Mouse (Mus musculus) ES-Bruce4 (cell line): ENCODE measurements around the gene Umps. TPM values are rescaled to one million over a fixed set of nuclear protein-coding genes. Genes with fewer than 3 reads are reported as not detected.

Experiments
- H3K27ac ChIP-seq: 2 replicates; pipeline ENCODE4 v1.5.1; 2012; ENCODE audit warnings: low read length, inconsistent platforms; ENCODE audit not compliant: insufficient read depth
- H3K27me3 ChIP-seq: 2 replicates; pipeline ENCODE4 v1.6.1; 2012; ENCODE audit warnings: mild to moderate bottlenecking, low read length, inconsistent platforms; ENCODE audit not compliant: control insufficient read depth, poor library complexity, insufficient read depth, severe bottlenecking
- H3K36me3 ChIP-seq: 2 replicates; pipeline ENCODE4 v1.6.1; 2012; ENCODE audit warnings: inconsistent platforms, mild to moderate bottlenecking, low read length, moderate library complexity; ENCODE audit not compliant: control insufficient read depth, poor library complexity, insufficient read depth, severe bottlenecking
- H3K4me1 ChIP-seq: one replicate; pipeline ENCODE4 v1.8.1; 2011; ENCODE audit warnings: low read length; ENCODE audit not compliant: control insufficient read depth, insufficient read depth
- H3K4me3 ChIP-seq: 2 replicates; pipeline ENCODE4 v1.5.1; 2011; ENCODE audit warnings: low read depth, mild to moderate bottlenecking, low read length
- H3K9ac ChIP-seq: 2 replicates; pipeline ENCODE4 v1.6.1; 2012; ENCODE audit warnings: low read depth, mild to moderate bottlenecking, inconsistent platforms; ENCODE audit not compliant: poor library complexity, severe bottlenecking
- H3K9me3 ChIP-seq: replicated peaks from 2 replicates; pipeline ENCODE4 v1.6.1; 2012; ENCODE audit warnings: mild to moderate bottlenecking, low read length, inconsistent platforms; ENCODE audit not compliant: control insufficient read depth, poor library complexity, insufficient read depth, severe bottlenecking
- CTCF ChIP-seq: IDR thresholded peaks from one replicate; pipeline ENCODE4 v1.8.1; 2011; ENCODE audit warnings: low read depth, low read length
- EP300 ChIP-seq: IDR thresholded peaks from 2 replicates; pipeline ENCODE4 v1.6.1; 2011; ENCODE audit warnings: low read depth, low read length; ENCODE audit not compliant: insufficient read depth
- POLR2A ChIP-seq: IDR thresholded peaks from one replicate; pipeline ENCODE4 v1.8.1; 2011; ENCODE audit warnings: low read length; ENCODE audit not compliant: insufficient read depth
- polyA plus RNA-seq: library from polyadenylated mRNA; stranded (reverse); fragments of >200 nt; gene quantifications from 2 replicates; pipeline ENCODE4 v1.2.4, GENCODE M21; 2011; ENCODE audit warnings: low read depth; ENCODE audit not compliant: missing spikeins, insufficient read depth, insufficient read length

The Umps gene
- polyA plus RNA-seq, 1 experiment = 51.6 TPM

DNA sequence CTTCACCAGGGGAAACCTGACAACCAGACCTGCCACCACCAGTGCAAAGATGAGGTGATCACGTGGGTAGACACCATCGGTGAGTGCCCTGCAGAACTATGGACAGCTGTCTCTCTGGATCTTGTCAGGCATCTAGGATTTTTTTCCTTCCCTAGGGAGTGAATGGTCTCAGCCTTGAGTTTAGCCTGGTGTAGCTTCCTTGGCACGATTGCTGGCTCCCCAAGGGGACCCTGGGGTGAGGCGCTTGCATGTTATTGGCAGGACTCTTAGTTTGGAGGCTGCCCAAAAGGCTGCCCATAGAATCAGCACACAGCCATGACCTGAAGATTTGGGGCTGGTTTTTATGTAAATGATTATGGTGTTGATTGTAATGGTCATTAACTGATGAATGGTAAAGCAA, 22.7 kb downstream of the Umps start:
- TF ChIP-seq EP300 (no peak), POLR2A (no peak), CTCF (no peak)
- Histone ChIP-seq H3K9me3 (no peaks in the 10 kb centered on the region), H3K36me3 (no peaks in the 10 kb centered on the region), H3K9ac (no peak overlapping the region), H3K27me3 (no peaks in the 10 kb centered on the region), H3K4me1 (no peaks in the 10 kb centered on the region), H3K4me3 (no peak overlapping the region), H3K27ac (no peak overlapping the region)

DNA sequence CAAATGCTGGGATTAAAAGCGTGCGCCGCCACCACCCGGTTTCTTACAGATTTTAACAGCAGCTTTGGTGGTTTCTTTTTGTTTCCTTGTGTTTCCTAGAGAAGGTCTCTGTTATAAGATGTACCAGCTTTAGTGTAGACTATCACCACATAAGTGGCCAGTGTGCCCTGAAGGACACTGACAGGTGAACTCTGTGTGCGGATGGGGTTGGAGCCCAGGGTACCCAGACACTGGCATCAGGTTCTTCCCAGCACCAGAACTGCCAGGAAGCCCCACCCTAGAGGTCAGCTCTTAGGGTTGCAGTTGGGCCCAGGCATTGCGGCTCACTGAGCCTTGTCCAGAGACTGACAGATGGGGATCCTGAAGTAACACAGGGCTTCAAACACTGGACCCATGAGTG, 23.4 kb downstream of the Umps start:
- TF ChIP-seq POLR2A (no peak), EP300 (no peak), CTCF (no peak)

DNA sequence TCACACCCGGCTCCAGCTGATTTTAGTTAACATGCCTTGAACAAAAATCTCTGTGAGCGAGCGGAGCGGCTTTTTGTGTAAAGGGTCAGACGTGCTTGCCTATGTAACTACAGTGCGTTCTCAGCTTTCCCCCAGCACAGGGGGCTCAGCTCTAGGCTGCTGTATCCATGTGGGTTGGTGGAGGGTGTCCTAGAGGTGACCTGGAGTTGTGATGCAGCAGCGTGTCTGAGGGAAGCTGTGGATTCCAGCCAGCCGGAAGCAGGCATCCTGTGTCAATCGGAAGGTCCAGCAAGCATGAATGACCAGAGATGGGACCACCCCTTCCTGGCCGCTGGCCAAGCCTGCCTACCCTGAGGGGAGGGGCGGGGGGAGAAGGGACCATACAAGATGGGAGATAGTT, 24.5 kb downstream of the Umps start:
- H3K4me3 ChIP-seq = no peak overlapping the region
- no peaks in the 10 kb centered on the region for H3K4me1 ChIP-seq
- H3K27me3 ChIP-seq = no peaks in the 10 kb centered on the region
- no peaks in the 10 kb centered on the region for H3K36me3 ChIP-seq
- H3K9me3 ChIP-seq = no peaks in the 10 kb centered on the region
- H3K27ac ChIP-seq = no peak overlapping the region
- no peak overlapping the region for H3K9ac ChIP-seq
- TF ChIP-seq EP300 = no peak
- TF ChIP-seq POLR2A = no peak
- no peak for TF ChIP-seq CTCF

More for the DNA sequence above, 23.4 kb downstream of the Umps start:
- Histone ChIP-seq H3K4me1 (no peaks in the 10 kb centered on the region), H3K27ac (no peak overlapping the region), H3K9ac (no peak overlapping the region), H3K9me3 (no peaks in the 10 kb centered on the region), H3K4me3 (no peak overlapping the region), H3K36me3 (no peaks in the 10 kb centered on the region), H3K27me3 (no peaks in the 10 kb centered on the region)

DNA sequence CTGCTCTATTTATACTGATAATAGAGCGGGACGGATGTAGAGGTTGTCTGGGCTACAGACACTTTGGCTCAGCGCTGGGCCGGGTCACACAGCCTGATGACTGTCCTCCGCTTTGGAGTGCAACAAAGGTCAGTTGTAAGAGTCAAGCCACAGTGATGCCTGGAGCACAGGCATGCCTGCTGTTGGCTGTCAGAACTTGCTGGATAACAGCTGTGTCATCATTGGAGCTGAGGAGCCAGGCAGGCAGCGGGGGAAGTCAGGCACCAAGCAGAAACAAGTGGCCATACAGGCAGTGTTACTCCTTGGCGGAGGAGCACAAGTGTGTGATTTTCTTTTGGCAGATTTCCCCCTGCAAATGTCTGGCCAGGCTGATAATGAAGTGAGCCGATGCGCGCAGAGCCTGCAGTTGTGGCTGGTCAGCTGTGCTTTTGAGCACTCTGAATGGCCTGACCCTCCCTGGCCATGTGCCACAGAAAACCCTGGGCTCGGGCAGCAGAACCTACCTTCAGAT, 25.5 kb downstream of the Umps start:
- Histone ChIP-seq H3K9me3 (no peaks in the 10 kb centered on the region), H3K27me3 (no peaks in the 10 kb centered on the region), H3K9ac (no peak overlapping the region), H3K4me3 (no peak overlapping the region), H3K4me1 (no peaks in the 10 kb centered on the region), H3K36me3 (no peaks in the 10 kb centered on the region), H3K27ac (no peak overlapping the region)
- TF ChIP-seq POLR2A = no peak
- TF ChIP-seq EP300 = no peak

DNA sequence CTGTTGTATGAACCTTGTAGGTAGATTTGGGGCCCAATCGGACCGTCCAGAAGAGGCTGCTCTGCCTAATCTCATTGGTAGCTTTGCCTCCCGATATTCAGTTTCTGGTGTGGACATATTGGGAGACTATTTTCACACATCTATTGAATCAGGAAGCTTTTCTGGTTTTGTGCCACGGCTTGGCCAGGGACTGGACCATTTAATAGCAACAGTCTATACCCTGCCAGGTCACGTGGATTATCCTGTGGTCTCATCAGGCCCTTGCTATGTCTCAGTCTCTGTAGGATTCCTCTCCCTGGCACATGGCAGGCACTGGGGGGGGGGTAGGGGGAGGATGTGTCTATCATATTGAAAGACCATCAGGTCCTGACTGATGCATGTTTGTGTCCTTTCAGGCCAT, 26.7 kb downstream of the Umps start:
- Histone ChIP-seq H3K27me3 (no peaks in the 10 kb centered on the region), H3K27ac (no peak overlapping the region), H3K9ac (no peak overlapping the region), H3K4me3 (no peak overlapping the region), H3K9me3 (no peaks in the 10 kb centered on the region), H3K4me1 (no peaks in the 10 kb centered on the region), H3K36me3 (no peaks in the 10 kb centered on the region)
- TF ChIP-seq EP300 (no peak), POLR2A (no peak), CTCF (no peak)

DNA sequence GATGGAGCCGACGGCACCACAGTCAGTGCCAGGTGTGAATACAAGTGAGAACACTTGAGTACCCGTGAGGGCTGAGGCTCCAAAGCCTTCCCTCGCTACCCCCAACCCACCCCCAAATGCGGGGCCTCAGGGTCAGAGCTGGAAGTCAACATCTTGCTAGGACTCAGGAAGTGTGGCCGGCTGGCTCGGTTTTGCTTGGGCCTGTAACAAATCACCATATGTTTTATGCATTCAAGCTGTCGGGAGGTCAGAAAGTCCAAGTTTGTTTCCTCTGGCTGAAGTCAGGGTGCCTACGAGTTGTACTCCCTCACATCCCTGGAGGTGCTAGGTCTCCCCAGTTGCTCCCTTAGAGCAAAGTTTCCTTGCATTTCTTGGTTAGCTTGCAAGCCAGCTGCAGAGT, 27.2 kb downstream of the Umps start:
- Histone ChIP-seq H3K4me1 (no peaks in the 10 kb centered on the region), H3K4me3 (no peak overlapping the region), H3K9ac (no peak overlapping the region), H3K36me3 (no peaks in the 10 kb centered on the region), H3K9me3 (no peaks in the 10 kb centered on the region), H3K27ac (no peak overlapping the region), H3K27me3 (no peaks in the 10 kb centered on the region)
- TF ChIP-seq POLR2A = no peak
- no peak for TF ChIP-seq CTCF
- no peak for TF ChIP-seq EP300
